Mouse (Mus musculus): ENCODE data around the gene Vmn1r218.
"Not testable (repeated sequence)": the region's sequence is repeated elsewhere in the genome, so short reads cannot be mapped to it uniquely, and the experiment has no call there.

Gene Vmn1r218

GRCm38 (mm10) chr13:23133099-23133498 lies at the start of gene Vmn1r218:
Gene Vmn1r218 (plus strand): TSS chr13:23133155.
- DNase-seq: no peak

- DNase-seq: no peak
These were observed 38.6 kb upstream of the Vmn1r218 start for GRCm38 (mm10) chr13:23094386-23094785.

GRCm38 (mm10) chr13:23118126-23118525 lies 14.8 kb upstream of the Vmn1r218 start, which contains the start of gene Vmn1r217:
Gene Vmn1r217 (minus strand): TSS chr13:23118226.
- DNase-seq: not testable (repeated sequence)

- no peak for DNase-seq
These were observed 12.3 kb upstream of the Vmn1r218 start for GRCm38 (mm10) chr13:23120611-23121010.

- no peak for DNase-seq
These were observed 546 bp downstream of the Vmn1r218 start for GRCm38 (mm10) chr13:23133501-23133900.

GRCm38 (mm10) chr13:23138880-23139279 lies 5.9 kb downstream of the Vmn1r218 start:
- no peak for DNase-seq

GRCm38 (mm10) chr13:23157848-23158247 lies 24.9 kb downstream of the Vmn1r218 start:
- DNase-seq: peak; percentile 2

- DNase-seq: no peak
These were observed 26.1 kb downstream of the Vmn1r218 start, which contains the start of gene Vmn1r219 for GRCm38 (mm10) chr13:23159012-23159411. Gene Vmn1r219 (plus strand): TSS chr13:23159312.

GRCm38 (mm10) chr13:23166471-23166870 lies 33.5 kb downstream of the Vmn1r218 start:
- peak; percentile 31 for DNase-seq

- no peak for DNase-seq
These were observed 54.9 kb downstream of the Vmn1r218 start, which contains the start of gene Vmn1r220 for GRCm38 (mm10) chr13:23187875-23188274. Gene Vmn1r220 (minus strand): TSS chr13:23187975.
